Mouse (Mus musculus) midbrain, embryonic 11.5 days (tissue): ENCODE measurements around the gene Gm21693. TPM values are rescaled to one million over a fixed set of nuclear protein-coding genes. Genes with fewer than 3 reads are reported as not detected.
"Not testable (repeated sequence)": the region's sequence is repeated elsewhere in the genome, so short reads cannot be mapped to it uniquely, and the experiment has no call there.

ENCODE experiments used
- ATAC-seq: fragments of 200-750 bp; cut with Nextera tagmentation; 2 replicates; pipeline ENCODE4 v1.8.0; 2017; ENCODE audit warnings: moderate TSS enrichment, moderate library complexity; ENCODE audit not compliant: low FRiP score
- DNase-seq: peaks from one replicate; pipeline ENCODE4 v3.0.0; 2015; ENCODE audit warnings: low spot score; ENCODE audit errors: missing footprints
- H3K27ac ChIP-seq: fragments of 300-500 bp; sonication (generic); 2 replicates; pipeline ENCODE4 v1.5.1; 2014; ENCODE audit warnings: low read depth, low read length
- H3K27me3 ChIP-seq: fragments of 300-500 bp; sonication (generic); 2 replicates; pipeline ENCODE4 v1.6.1; 2014; ENCODE audit warnings: mild to moderate bottlenecking, low read length, moderate library complexity, mixed read lengths; ENCODE audit not compliant: control insufficient read depth, insufficient read depth
- H3K36me3 ChIP-seq: fragments of 300-500 bp; sonication (generic); 2 replicates; pipeline ENCODE4 v1.6.1; 2014; ENCODE audit warnings: mild to moderate bottlenecking, low read length, moderate library complexity, mixed read lengths; ENCODE audit not compliant: control insufficient read depth, insufficient read depth
- H3K4me1 ChIP-seq: fragments of 300-500 bp; sonication (generic); 2 replicates; pipeline ENCODE4 v1.6.1; 2014; ENCODE audit warnings: low read length; ENCODE audit not compliant: control insufficient read depth, insufficient read depth
- H3K4me2 ChIP-seq: fragments of 300-500 bp; sonication (generic); 2 replicates; pipeline ENCODE4 v1.6.1; 2014; ENCODE audit warnings: mild to moderate bottlenecking, moderate library complexity
- H3K4me3 ChIP-seq: fragments of 300-500 bp; sonication (generic); 2 replicates; pipeline ENCODE4 v1.5.1; 2014; ENCODE audit warnings: low read depth, low read length
- H3K9ac ChIP-seq: fragments of 300-500 bp; sonication (generic); 2 replicates; pipeline ENCODE4 v1.6.1; 2014; ENCODE audit warnings: low read length
- H3K9me3 ChIP-seq: fragments of 300-500 bp; sonication (generic); 2 replicates; pipeline ENCODE4 v1.6.1; 2016; ENCODE audit warnings: low read length; ENCODE audit not compliant: control insufficient read depth
- WGBS: fragments of 180-500 bp; shearing (Covaris S2); extraction: QIAGEN DNeasy Blood & Tissue Kit; methylation state at CpG from one replicate; pipeline ENCODE4 v1.1.7; 2014; 5-methylcytosine and 5-hydroxymethylcytosine counted together
- polyA plus RNA-seq: library from polyadenylated mRNA; unstranded; fragments of >200 nt; fragmentation: Nextera tagmentation; extraction: Ambion mirVana; gene quantifications from 2 replicates; pipeline ENCODE4 v1.2.1, GENCODE M21; 2014

Gm21693 gene
- not detected in 2 replicates for polyA plus RNA-seq

DNA sequence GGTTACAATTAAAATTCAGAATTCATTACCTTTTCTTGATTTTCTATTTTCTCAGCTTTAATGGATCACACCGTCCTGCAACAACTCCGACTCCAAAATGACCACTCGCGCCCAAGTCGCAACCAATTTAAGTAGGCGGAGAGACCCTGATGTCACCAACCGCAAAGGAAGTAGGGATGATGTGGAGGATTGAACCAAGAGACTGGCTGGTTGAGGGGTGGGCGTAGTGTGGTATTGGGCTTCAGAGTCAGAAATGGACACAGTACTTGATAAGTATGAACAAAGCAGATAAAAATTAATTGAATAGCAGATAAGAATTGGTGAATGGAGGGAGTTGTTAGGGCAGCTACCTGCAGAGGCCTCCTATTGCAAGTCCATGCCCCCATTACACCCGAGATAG, at the start of gene Gm21693:
Gm21693 (minus strand) TSS at position 101 of the 400 bp plus-strand sequence.
- no CpG with 5 or more reads among the region's 9 CpGs for WGBS
- H3K9ac ChIP-seq, DNase-seq, H3K27me3 ChIP-seq, H3K4me1 ChIP-seq, H3K36me3 ChIP-seq, H3K27ac ChIP-seq, ATAC-seq, H3K4me3 ChIP-seq, H3K9me3 ChIP-seq, H3K4me2 ChIP-seq: not testable (repeated sequence)

DNA sequence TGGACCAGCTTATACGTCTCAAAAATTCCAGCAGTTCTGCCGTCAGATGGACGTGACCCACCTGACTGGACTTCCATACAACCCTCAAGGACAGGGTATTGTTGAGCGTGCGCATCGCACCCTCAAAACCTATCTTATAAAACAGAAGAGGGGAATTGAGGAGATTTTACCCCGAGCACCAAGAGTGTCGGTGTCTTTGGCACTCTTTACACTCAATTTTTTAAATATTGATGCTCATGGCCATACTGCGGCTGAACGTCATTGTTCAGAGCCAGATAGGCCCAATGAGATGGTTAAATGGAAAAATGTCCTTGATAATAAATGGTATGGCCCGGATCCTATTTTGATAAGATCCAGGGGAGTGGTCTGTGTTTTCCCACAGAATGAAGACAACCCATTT, 4.5 kb downstream of the Gm21693 start:
- ATAC-seq, H3K36me3 ChIP-seq, H3K9me3 ChIP-seq: not testable (repeated sequence)

DNA sequence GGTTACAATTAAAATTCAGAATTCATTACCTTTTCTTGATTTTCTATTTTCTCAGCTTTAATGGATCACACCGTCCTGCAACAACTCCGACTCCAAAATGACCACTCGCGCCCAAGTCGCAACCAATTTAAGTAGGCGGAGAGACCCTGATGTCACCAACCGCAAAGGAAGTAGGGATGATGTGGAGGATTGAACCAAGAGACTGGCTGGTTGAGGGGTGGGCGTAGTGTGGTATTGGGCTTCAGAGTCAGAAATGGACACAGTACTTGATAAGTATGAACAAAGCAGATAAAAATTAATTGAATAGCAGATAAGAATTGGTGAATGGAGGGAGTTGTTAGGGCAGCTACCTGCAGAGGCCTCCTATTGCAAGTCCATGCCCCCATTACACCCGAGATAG, 38.8 kb downstream of the Gm21693 start, which contains the start of gene Gm21677:
Gm21677 (minus strand) TSS at position 101 of the 400 bp plus-strand sequence.
- not testable (repeated sequence) for H3K27ac ChIP-seq, H3K4me1 ChIP-seq, H3K9me3 ChIP-seq, H3K36me3 ChIP-seq, DNase-seq, H3K27me3 ChIP-seq, H3K9ac ChIP-seq, H3K4me3 ChIP-seq, ATAC-seq, H3K4me2 ChIP-seq
- WGBS: no CpG with 5 or more reads among the region's 9 CpGs

More for the DNA sequence above, 4.5 kb downstream of the Gm21693 start:
- DNase-seq, H3K4me1 ChIP-seq, H3K9ac ChIP-seq, H3K4me2 ChIP-seq, H3K4me3 ChIP-seq, H3K27me3 ChIP-seq, H3K27ac ChIP-seq: not testable (repeated sequence)
- no CpG with 5 or more reads among the region's 11 CpGs for WGBS

Other genes starting within 250 kb of the Gm21693 start
- gene Gm21677, start 38.9 kb downstream of the Gm21693 start, polyA plus RNA-seq: not detected in 2 replicates
- not detected in 2 replicates for gene Gm21704, start 64.8 kb upstream of the Gm21693 start, polyA plus RNA-seq
- not detected in 2 replicates for gene Gm21708, start 64.8 kb upstream of the Gm21693 start, polyA plus RNA-seq